Mouse (Mus musculus) heart, postnatal 4 days (tissue): Measurements from ENCODE around the gene Ncbp3. TPM values are rescaled to one million over a fixed set of nuclear protein-coding genes. Genes with fewer than 3 reads are reported as not detected.

ENCODE experiments used
- DNase-seq: peaks from one replicate; pipeline ENCODE4 v3.0.0; 2021
- total RNA-seq, 2 experiments: library from RNA; stranded (reverse); gene quantifications; 2 replicates each; pipeline ENCODE4 v1.2.3; 2021

Gene Ncbp3
- total RNA-seq, 2 experiments from 2014 or later = 12.0 to 12.2 TPM

- DNase-seq = no peak
These were observed 40.3 kb downstream of the Ncbp3 start for GRCm38 (mm10) chr11:73087700-73088480.

GRCm38 (mm10) chr11:73090283-73090682 is 42.7 kb downstream of the Ncbp3 start, which contains the start of gene Itgae:
Gene Itgae, plus strand, starts transcription at chr11:73090583.
- no peak for DNase-seq

GRCm38 (mm10) chr11:73090826-73091225 is 43.2 kb downstream of the Ncbp3 start:
- no peak for DNase-seq

- no peak for DNase-seq
These were observed 44.5 kb downstream of the Ncbp3 start for GRCm38 (mm10) chr11:73092057-73092456.

GRCm38 (mm10) chr11:73092877-73093276 is 45.3 kb downstream of the Ncbp3 start:
- DNase-seq = no peak

GRCm38 (mm10) chr11:73094231-73094995 is 46.8 kb downstream of the Ncbp3 start:
- DNase-seq = no peak

GRCm38 (mm10) chr11:73098860-73099259 is 51.3 kb downstream of the Ncbp3 start:
- DNase-seq = no peak

GRCm38 (mm10) chr11:73099976-73100750 is 52.6 kb downstream of the Ncbp3 start:
- no peak for DNase-seq

GRCm38 (mm10) chr11:73101308-73101707 is 53.7 kb downstream of the Ncbp3 start:
- no peak for DNase-seq

GRCm38 (mm10) chr11:73105246-73105645 is 57.7 kb downstream of the Ncbp3 start:
- DNase-seq = no peak

GRCm38 (mm10) chr11:73107358-73107757 is 59.8 kb downstream of the Ncbp3 start:
- DNase-seq = peak; percentile 68

GRCm38 (mm10) chr11:73108195-73108897 is 60.8 kb downstream of the Ncbp3 start:
- no peak for DNase-seq

GRCm38 (mm10) chr11:73108898-73109625 is 61.5 kb downstream of the Ncbp3 start:
- peak; percentile 28 for DNase-seq

GRCm38 (mm10) chr11:73109941-73110340 is 62.4 kb downstream of the Ncbp3 start:
- no peak for DNase-seq

- no peak for DNase-seq
These were observed 63.8 kb downstream of the Ncbp3 start for GRCm38 (mm10) chr11:73111414-73111813.

- no peak for DNase-seq
These were observed 78.9 kb downstream of the Ncbp3 start for GRCm38 (mm10) chr11:73126495-73126894.

GRCm38 (mm10) chr11:73131020-73131419 is 83.4 kb downstream of the Ncbp3 start:
- peak; percentile 21 for DNase-seq

GRCm38 (mm10) chr11:73132999-73133398 is 85.4 kb downstream of the Ncbp3 start:
- no peak for DNase-seq

- DNase-seq = no peak
These were observed 86.6 kb downstream of the Ncbp3 start for GRCm38 (mm10) chr11:73134222-73134621.

- no peak for DNase-seq
These were observed 89.0 kb downstream of the Ncbp3 start for GRCm38 (mm10) chr11:73136587-73136986.

- DNase-seq = no peak
These were observed 89.5 kb downstream of the Ncbp3 start for GRCm38 (mm10) chr11:73137116-73137515.
